19 mouse cellular contexts compared by ENCODE assay signal in genomic region chr4:74588761-74589160, GRCm38 (mm10).
DNase-seq lines count a peak whose midpoint lies in the region; ATAC-seq lines count a peak whose summit lies in the region.
"Had no signal": no experiment of that assay in that cellular context is flagged by ENCODE, and none has a peak within 500 bp of the region (broad histone marks: within the 10 kb centered on the region; RNA-seq: fewer than 3 reads in every experiment).

No protein-coding gene starts in this region.

- no peaks in the 10 kb centered on the region for H3K27me3 ChIP-seq in heart, embryonic 15.5 days
- H3K27me3 ChIP-seq: embryonic facial prominence, embryonic 13.5 days; forebrain, embryonic 12.5 days; hindbrain, embryonic 15.5 days had no signal

- H3K4me1 ChIP-seq in heart, embryonic 15.5 days (replicated peaks): no peaks in the 10 kb centered on the region
- H3K4me1 ChIP-seq: embryonic facial prominence, embryonic 13.5 days; forebrain, embryonic 12.5 days; hindbrain, embryonic 15.5 days had no signal

- H3K4me3 ChIP-seq in heart, embryonic 15.5 days: no peak overlapping the region
- H3K4me3 ChIP-seq: embryonic facial prominence, embryonic 13.5 days; forebrain, embryonic 12.5 days; hindbrain, embryonic 15.5 days had no signal

- H3K9me3 ChIP-seq in heart, embryonic 15.5 days (replicated peaks): no peaks in the 10 kb centered on the region
- H3K9me3 ChIP-seq: embryonic facial prominence, embryonic 13.5 days; forebrain, embryonic 12.5 days; hindbrain, embryonic 15.5 days had no signal

- peak overlapping the region; percentile 64 for H3K27ac ChIP-seq in heart, embryonic 15.5 days
- H3K27ac ChIP-seq: embryonic facial prominence, embryonic 13.5 days; forebrain, embryonic 12.5 days; hindbrain, embryonic 15.5 days had no signal

- H3K4me2 ChIP-seq in heart, embryonic 15.5 days: no peak overlapping the region
- H3K4me2 ChIP-seq: embryonic facial prominence, embryonic 13.5 days; forebrain, embryonic 12.5 days; hindbrain, embryonic 15.5 days had no signal

- ATAC-seq in heart, embryonic 15.5 days (replicated peaks; ENCODE audit: insufficient number of reproducible peaks, insufficient read depth, low FRiP score, low read depth): peak; percentile 80
- no peak for ATAC-seq in megakaryocyte, adult 5-6 weeks (ENCODE audit: poor library complexity, severe bottlenecking)
- ATAC-seq: forebrain, embryonic 16.5 days; intestine, postnatal 0 days had no signal

- peak; percentile 14 for DNase-seq in heart, adult 8-10 months (ENCODE audit: low spot score)
- DNase-seq in heart, adult 9 months (ENCODE audit: low spot score in 2 of 2): peak; percentile 17 to 44
- DNase-seq in heart, postnatal 36 days: peak; percentile 3 to 6
- no peak for DNase-seq in urinary bladder, adult 18-20 months (ENCODE audit: low spot score in 2 of 2)
- no peak for DNase-seq in left cerebral cortex, postnatal 10 days (ENCODE audit: extremely low spot score in 1 of 2, low spot score in 2 of 2)
- DNase-seq: adrenal gland, adult 2 months; adrenal gland, postnatal 25 days; cerebellum, adult 18-20 months; cerebellum, adult 9-11 months; cerebellum, postnatal 36 days; gastrocnemius, postnatal 14 days; kidney, adult 9 months had no signal

- no peaks in the 10 kb centered on the region for H3K36me3 ChIP-seq in heart, embryonic 15.5 days
- H3K36me3 ChIP-seq: embryonic facial prominence, embryonic 13.5 days; forebrain, embryonic 12.5 days; hindbrain, embryonic 15.5 days had no signal

- intact Hi-C loops in heart, postnatal 36 days (cut with DNase I): no loop called here
- intact Hi-C loops in left cerebral cortex, postnatal 10 days (cut with DNase I): no loop called here

- H3K9ac ChIP-seq in heart, embryonic 15.5 days: no peak overlapping the region
- H3K9ac ChIP-seq: embryonic facial prominence, embryonic 13.5 days; forebrain, embryonic 12.5 days; hindbrain, embryonic 15.5 days had no signal

Comparison
In these comparisons a context has a peak if more than half of its experiments do, and no peak if none do; other contexts are left out.
1. DNase-seq: peak in heart, adult 8-10 months (single experiment), heart, adult 9 months (2 of 2) and heart, postnatal 36 days (2 of 2); none in urinary bladder, adult 18-20 months (0 of 2) and left cerebral cortex, postnatal 10 days (0 of 2).